Mouse (Mus musculus): Measurements from ENCODE around the gene Krt42.

DNA sequence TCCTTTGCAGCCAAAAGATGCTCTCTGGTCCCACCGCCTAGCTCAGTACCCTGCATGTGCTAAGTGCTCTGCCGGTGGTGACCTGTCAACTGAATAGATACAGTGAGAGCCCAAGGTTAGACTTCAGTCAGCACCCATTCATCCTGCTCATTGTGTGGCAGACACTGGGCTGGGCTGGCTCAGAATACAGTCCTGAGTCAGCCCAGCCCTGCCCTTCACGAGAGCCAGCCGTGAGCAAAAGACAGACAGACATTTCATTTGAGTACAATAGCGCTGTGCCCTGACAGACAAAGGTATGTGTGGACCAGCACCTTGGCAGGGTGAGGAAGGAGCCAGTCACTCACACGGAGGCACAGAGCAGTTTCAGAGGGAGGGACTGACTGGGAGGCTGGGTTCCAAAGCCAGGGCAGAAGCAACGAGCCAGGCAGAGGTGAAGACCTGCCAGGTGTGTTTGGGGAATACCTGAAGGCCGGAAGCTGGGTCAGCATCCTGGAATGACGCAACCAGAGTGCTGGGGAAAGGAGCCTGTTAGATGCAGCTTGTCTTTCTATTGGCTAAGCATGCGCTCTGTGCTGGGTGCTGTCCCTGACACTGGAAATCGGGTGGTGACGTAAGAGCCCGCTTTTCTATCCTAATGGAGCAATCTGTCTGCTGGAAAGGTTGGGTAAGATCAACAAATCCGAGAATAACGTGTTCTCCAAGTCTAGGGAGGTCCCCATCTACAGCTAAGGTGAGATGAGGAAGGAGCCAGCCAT is 8.2 kb upstream of the Krt42 start:
- TF ChIP-seq CTCF (IDR thresholded peaks at IDR 0.05; ENCODE audit: low read depth, low read length) (no peak), POLR2A (IDR thresholded peaks at IDR 0.05; ENCODE audit: extremely low read depth, insufficient read depth, low read length) (no peak)

All from liver, adult 2 months (tissue).